Mouse (Mus musculus): ENCODE data around the gene Pitpnm1.

The Pitpnm1 gene

GRCm38 (mm10) chr19:4142416-4143173 lies 42.8 kb downstream of the Pitpnm1 start:
- no peak for DNase-seq (ENCODE audit: low read depth)

GRCm38 (mm10) chr19:4143759-4144268 lies 44.0 kb downstream of the Pitpnm1 start, which contains the start of gene Cabp4:
TSS of gene Cabp4 (minus strand) at chr19:4144033.
- no peak for DNase-seq (ENCODE audit: low read depth)

- no peak for DNase-seq (ENCODE audit: low read depth)
These were observed 45.0 kb downstream of the Pitpnm1 start for GRCm38 (mm10) chr19:4144550-4145498.

- DNase-seq (ENCODE audit: low read depth) = no peak
These were observed 46.1 kb downstream of the Pitpnm1 start for GRCm38 (mm10) chr19:4145936-4146335.

- no peak for DNase-seq (ENCODE audit: low read depth)
These were observed 46.7 kb downstream of the Pitpnm1 start for GRCm38 (mm10) chr19:4146366-4147021.

- DNase-seq (ENCODE audit: low read depth) = no peak
These were observed 47.2 kb downstream of the Pitpnm1 start for GRCm38 (mm10) chr19:4147022-4147405.

- no peak for DNase-seq (ENCODE audit: low read depth)
These were observed 48.1 kb downstream of the Pitpnm1 start for GRCm38 (mm10) chr19:4147782-4148490.

- DNase-seq (ENCODE audit: low read depth) = peak; percentile 95
These were observed 48.7 kb downstream of the Pitpnm1 start, which contains the start of gene Coro1b for GRCm38 (mm10) chr19:4148491-4148806. TSS of gene Coro1b (plus strand) at chr19:4148619.

GRCm38 (mm10) chr19:4148819-4149218 lies 49.0 kb downstream of the Pitpnm1 start:
- no peak for DNase-seq (ENCODE audit: low read depth)

- DNase-seq (ENCODE audit: low read depth) = peak; percentile 44
These were observed 49.5 kb downstream of the Pitpnm1 start for GRCm38 (mm10) chr19:4149283-4149682.

- no peak for DNase-seq (ENCODE audit: low read depth)
These were observed 50.1 kb downstream of the Pitpnm1 start for GRCm38 (mm10) chr19:4149764-4150461.

- DNase-seq (ENCODE audit: low read depth) = no peak
These were observed 51.0 kb downstream of the Pitpnm1 start for GRCm38 (mm10) chr19:4150567-4151487.

GRCm38 (mm10) chr19:4151488-4151860 lies 51.7 kb downstream of the Pitpnm1 start:
- no peak for DNase-seq (ENCODE audit: low read depth)

- DNase-seq (ENCODE audit: low read depth) = no peak
These were observed 52.1 kb downstream of the Pitpnm1 start for GRCm38 (mm10) chr19:4151898-4152297.

GRCm38 (mm10) chr19:4152445-4153231 lies 52.8 kb downstream of the Pitpnm1 start:
- DNase-seq (ENCODE audit: low read depth) = no peak

GRCm38 (mm10) chr19:4153232-4153654 lies 53.4 kb downstream of the Pitpnm1 start, which contains the start of gene Ptprcap:
TSS of gene Ptprcap (plus strand) at chr19:4153604.
- DNase-seq (ENCODE audit: low read depth) = no peak

GRCm38 (mm10) chr19:4154437-4155222 lies 54.8 kb downstream of the Pitpnm1 start:
- peak; percentile 79 for DNase-seq (ENCODE audit: low read depth)
